Mouse (Mus musculus): ENCODE measurements around the gene Il24. TPM values are rescaled to one million over a fixed set of nuclear protein-coding genes. Genes with fewer than 3 reads are reported as not detected.

Il24 gene
- polyA plus RNA-seq, 1 experiment from 2014 or later = not detected

GRCm38 (mm10) chr1:130883146-130883545 is 4.1 kb downstream of the Il24 start:
- peaks cover 6% of the 10 kb centered on the region; the same call in 1 of the 2 replicates for H3K27me3 ChIP-seq (replicated peaks; ENCODE audit: control insufficient read depth, insufficient read depth, low read length)
- ATAC-seq = no peak
- no peaks in the 10 kb centered on the region for H3K36me3 ChIP-seq (ENCODE audit: control insufficient read depth, insufficient read depth, low read length)
- WGBS = 90% methylated on average over 4 of the region's 4 CpGs
- no peak overlapping the region for H3K9ac ChIP-seq (ENCODE audit: low read depth, low read length)
- no peak overlapping the region for H3K4me2 ChIP-seq (ENCODE audit: low read length)
- no peak overlapping the region for H3K27ac ChIP-seq (ENCODE audit: low read depth, low read length)
- H3K9me3 ChIP-seq (ENCODE audit: control insufficient read depth, low read length) = no peaks in the 10 kb centered on the region
- no peak overlapping the region for H3K4me3 ChIP-seq (ENCODE audit: low read length)
- H3K4me1 ChIP-seq (ENCODE audit: control insufficient read depth, insufficient read depth, low read depth, low read length) = peaks cover 4% of the 10 kb centered on the region

GRCm38 (mm10) chr1:130879927-130880326 is 7.3 kb downstream of the Il24 start:
- no peak for ATAC-seq
- no peak overlapping the region for H3K4me3 ChIP-seq (ENCODE audit: low read length)
- no peaks in the 10 kb centered on the region for H3K9me3 ChIP-seq (ENCODE audit: control insufficient read depth, low read length)
- WGBS = 95% methylated on average over 7 of the region's 7 CpGs
- H3K36me3 ChIP-seq (ENCODE audit: control insufficient read depth, insufficient read depth, low read length) = no peaks in the 10 kb centered on the region
- peaks cover 4% of the 10 kb centered on the region for H3K4me1 ChIP-seq (ENCODE audit: control insufficient read depth, insufficient read depth, low read depth, low read length)
- no peak overlapping the region for H3K27ac ChIP-seq (ENCODE audit: low read depth, low read length)
- no peak overlapping the region for H3K4me2 ChIP-seq (ENCODE audit: low read length)
- peaks cover 6% of the 10 kb centered on the region; the same call in 1 of the 2 replicates for H3K27me3 ChIP-seq (replicated peaks; ENCODE audit: control insufficient read depth, insufficient read depth, low read length)
- no peak overlapping the region for H3K9ac ChIP-seq (ENCODE audit: low read depth, low read length)

DNA sequence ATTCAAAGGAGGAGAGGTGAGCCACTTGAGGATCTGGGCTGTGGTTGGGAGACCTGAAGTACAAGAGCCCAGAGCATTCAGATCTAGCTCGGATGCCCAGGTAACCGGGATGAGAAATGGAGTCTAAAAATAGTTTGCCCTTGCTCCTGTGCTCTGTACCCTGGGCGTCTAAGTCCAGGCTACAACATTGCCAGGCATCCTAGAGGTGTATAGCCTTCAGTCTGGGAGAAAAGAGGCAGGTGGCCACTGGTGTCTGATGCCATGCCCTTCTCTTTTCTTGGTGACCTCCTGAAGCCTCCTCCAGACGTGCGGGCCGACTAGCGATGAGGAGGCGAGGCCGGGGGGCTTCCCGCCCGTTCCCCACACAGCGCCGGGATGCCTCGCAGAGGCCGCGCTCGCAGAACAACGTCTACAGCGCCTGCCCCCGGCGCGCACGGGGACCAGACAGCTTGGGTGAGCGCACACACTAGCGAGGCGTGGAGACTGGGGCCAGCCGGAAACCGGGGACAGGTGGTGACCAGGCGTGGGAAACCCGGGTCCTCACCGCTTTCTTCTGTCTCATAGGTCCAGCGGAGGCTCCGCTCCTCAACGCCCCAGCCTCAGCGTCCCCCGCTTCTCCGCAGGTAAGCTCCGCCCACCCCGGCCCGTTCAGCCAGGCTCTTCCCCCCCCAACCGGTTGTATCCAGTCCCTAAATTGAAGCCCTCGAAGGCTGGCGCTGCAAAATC is 9.2 kb downstream of the Il24 start:
- peak overlapping the region; percentile 66 for H3K9ac ChIP-seq (ENCODE audit: low read depth, low read length)
- H3K9me3 ChIP-seq (ENCODE audit: control insufficient read depth, low read length) = no peaks in the 10 kb centered on the region
- no peaks in the 10 kb centered on the region for H3K36me3 ChIP-seq (ENCODE audit: control insufficient read depth, insufficient read depth, low read length)
- peak; percentile 82 for ATAC-seq
- WGBS = 3% methylated on average over 39 of the region's 43 CpGs
- peaks cover 6% of the 10 kb centered on the region; the same call in 1 of the 2 replicates for H3K27me3 ChIP-seq (replicated peaks; ENCODE audit: control insufficient read depth, insufficient read depth, low read length)
- H3K4me2 ChIP-seq (ENCODE audit: low read length) = peak overlapping the region; percentile 93
- no peak overlapping the region for H3K27ac ChIP-seq (ENCODE audit: low read depth, low read length)
- H3K4me1 ChIP-seq (ENCODE audit: control insufficient read depth, insufficient read depth, low read depth, low read length) = peaks cover 4% of the 10 kb centered on the region
- peak overlapping the region; percentile 55 for H3K4me3 ChIP-seq (ENCODE audit: low read length)

DNA sequence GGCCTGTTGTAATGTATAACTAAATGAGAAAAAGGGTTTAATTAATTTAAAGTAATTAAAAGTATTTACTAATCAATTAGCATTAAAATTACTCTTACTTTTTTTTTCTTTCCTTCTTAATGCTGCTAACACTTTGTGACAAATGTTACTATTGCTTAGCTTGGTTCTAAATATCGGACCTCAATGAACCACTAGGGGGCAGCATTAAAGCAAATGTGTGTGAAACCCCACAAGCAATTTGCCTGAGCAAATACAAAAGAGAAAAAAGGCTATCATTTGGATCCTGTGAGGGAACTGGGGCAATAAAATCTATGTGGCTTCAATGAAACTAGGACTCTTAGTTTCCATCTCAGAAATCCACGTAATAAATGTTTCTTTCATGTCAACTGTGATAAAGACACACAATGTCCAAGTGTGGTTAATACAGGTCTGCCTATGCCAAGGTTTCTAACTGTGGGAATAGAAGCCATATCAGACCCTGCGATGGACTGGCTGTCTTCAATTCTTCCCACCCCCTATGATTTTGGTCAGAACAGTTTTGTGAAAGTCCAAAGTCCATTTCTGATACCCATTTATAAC is 10.2 kb downstream of the Il24 start:
- Histone ChIP-seq H3K27me3 (replicated peaks; ENCODE audit: control insufficient read depth, insufficient read depth, low read length) (peaks cover 6% of the 10 kb centered on the region; the same call in 1 of the 2 replicates), H3K4me2 (ENCODE audit: low read length) (no peak overlapping the region), H3K9ac (ENCODE audit: low read depth, low read length) (no peak overlapping the region), H3K4me3 (ENCODE audit: low read length) (no peak overlapping the region), H3K9me3 (ENCODE audit: control insufficient read depth, low read length) (no peaks in the 10 kb centered on the region), H3K4me1 (ENCODE audit: control insufficient read depth, insufficient read depth, low read depth, low read length) (peaks cover 4% of the 10 kb centered on the region), H3K27ac (ENCODE audit: low read depth, low read length) (no peak overlapping the region), H3K36me3 (ENCODE audit: control insufficient read depth, insufficient read depth, low read length) (no peaks in the 10 kb centered on the region)
- no peak for ATAC-seq
- 22% methylated on average over 3 of the region's 3 CpGs for WGBS

- H3K4me1 ChIP-seq (ENCODE audit: control insufficient read depth, insufficient read depth, low read depth, low read length) = peaks cover 4% of the 10 kb centered on the region
- no peaks in the 10 kb centered on the region for H3K36me3 ChIP-seq (ENCODE audit: control insufficient read depth, insufficient read depth, low read length)
- no peak overlapping the region for H3K4me3 ChIP-seq (ENCODE audit: low read length)
- H3K9me3 ChIP-seq (ENCODE audit: control insufficient read depth, low read length) = no peaks in the 10 kb centered on the region
- 71% methylated on average over 3 of the region's 3 CpGs for WGBS
- H3K9ac ChIP-seq (ENCODE audit: low read depth, low read length) = no peak overlapping the region
- no peak overlapping the region for H3K4me2 ChIP-seq (ENCODE audit: low read length)
- no peak for ATAC-seq
- peaks cover 6% of the 10 kb centered on the region; the same call in 1 of the 2 replicates for H3K27me3 ChIP-seq (replicated peaks; ENCODE audit: control insufficient read depth, insufficient read depth, low read length)
- H3K27ac ChIP-seq (ENCODE audit: low read depth, low read length) = no peak overlapping the region
Measured at GRCm38 (mm10) chr1:130875910-130876309, 11.3 kb downstream of the Il24 start.

- Histone ChIP-seq H3K4me1 (ENCODE audit: control insufficient read depth, insufficient read depth, low read depth, low read length) (peaks cover 4% of the 10 kb centered on the region), H3K36me3 (ENCODE audit: control insufficient read depth, insufficient read depth, low read length) (no peaks in the 10 kb centered on the region), H3K9me3 (ENCODE audit: control insufficient read depth, low read length) (no peaks in the 10 kb centered on the region), H3K4me3 (ENCODE audit: low read length) (no peak overlapping the region), H3K9ac (ENCODE audit: low read depth, low read length) (no peak overlapping the region), H3K27ac (ENCODE audit: low read depth, low read length) (no peak overlapping the region), H3K27me3 (replicated peaks; ENCODE audit: control insufficient read depth, insufficient read depth, low read length) (peaks cover 6% of the 10 kb centered on the region; the same call in 1 of the 2 replicates), H3K4me2 (ENCODE audit: low read length) (no peak overlapping the region)
- 42% methylated on average over 3 of the region's 3 CpGs for WGBS
- peak; percentile 75 for ATAC-seq
Measured at GRCm38 (mm10) chr1:130875139-130875538, 12.1 kb downstream of the Il24 start.

DNA sequence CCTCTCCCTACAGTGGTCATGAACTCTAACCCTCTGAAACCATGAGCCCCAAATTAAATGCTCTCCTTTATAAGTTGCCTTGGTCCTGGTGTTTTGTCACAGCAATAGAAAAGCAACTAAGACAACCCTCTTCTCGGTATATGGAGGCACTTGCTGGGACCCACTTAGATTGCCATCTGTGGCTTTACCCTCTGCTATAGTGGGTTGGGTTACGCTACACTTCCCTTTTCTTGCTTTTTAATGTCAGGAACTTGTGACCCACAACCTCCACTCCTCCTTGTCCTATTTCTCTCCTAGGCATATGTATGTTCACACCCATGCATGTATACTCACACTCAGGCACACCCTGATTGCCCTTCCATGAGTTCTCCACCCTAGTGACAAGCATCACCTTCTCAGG is 14.3 kb downstream of the Il24 start:
- 92% methylated on average over 2 of the region's 2 CpGs for WGBS
- Histone ChIP-seq H3K9me3 (ENCODE audit: control insufficient read depth, low read length) (no peaks in the 10 kb centered on the region), H3K4me2 (ENCODE audit: low read length) (no peak overlapping the region), H3K36me3 (ENCODE audit: control insufficient read depth, insufficient read depth, low read length) (no peaks in the 10 kb centered on the region), H3K27ac (ENCODE audit: low read depth, low read length) (no peak overlapping the region), H3K4me3 (ENCODE audit: low read length) (no peak overlapping the region), H3K27me3 (replicated peaks; ENCODE audit: control insufficient read depth, insufficient read depth, low read length) (no peaks in the 10 kb centered on the region), H3K9ac (ENCODE audit: low read depth, low read length) (no peak overlapping the region), H3K4me1 (ENCODE audit: control insufficient read depth, insufficient read depth, low read depth, low read length) (no peaks in the 10 kb centered on the region; the same call in 1 of the 2 replicates)
- ATAC-seq = no peak

DNA sequence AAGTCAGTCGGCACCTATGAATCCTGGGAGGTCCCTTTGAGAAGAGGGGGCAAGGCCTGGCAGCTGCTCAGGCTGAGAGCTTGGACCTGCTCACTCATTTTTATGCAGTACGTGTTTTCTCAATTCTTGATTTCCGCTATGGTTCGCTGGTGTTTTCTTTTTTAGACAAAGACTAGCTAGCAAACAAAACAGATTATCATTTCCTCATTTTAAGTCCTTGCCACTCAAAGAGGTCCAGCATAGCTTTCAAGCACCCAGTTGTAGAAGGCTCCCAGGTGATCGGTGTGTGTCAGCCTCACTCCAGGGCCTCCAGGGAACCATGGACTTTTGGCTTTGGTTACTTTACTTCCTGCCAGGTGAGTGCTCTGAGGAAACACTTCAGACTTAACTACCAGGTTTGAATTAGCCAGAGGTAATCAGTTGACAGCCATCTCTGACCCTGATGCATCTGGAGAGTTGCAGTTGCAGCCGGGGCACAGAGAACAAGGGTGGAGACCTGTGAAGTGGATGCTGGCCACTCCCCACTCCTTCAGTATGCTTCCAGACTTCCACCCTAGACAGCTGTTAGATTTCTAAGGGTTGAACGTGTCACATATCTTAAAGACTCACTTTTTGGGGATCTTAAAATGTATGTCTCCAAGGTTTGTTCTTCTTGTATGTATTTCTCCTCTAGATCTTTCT is 21.6 kb downstream of the Il24 start, which contains the start of gene Fcmr:
TSS of gene Fcmr (plus strand) at position 129 of the 681 bp plus-strand sequence.
- WGBS = 76% methylated on average over 7 of the region's 7 CpGs
- ATAC-seq = no peak
- no peak within 1 kb of the TSS for H3K9ac ChIP-seq (ENCODE audit: low read depth, low read length)

GRCm38 (mm10) chr1:130864741-130865140 is 22.5 kb downstream of the Il24 start:
- WGBS = 95% methylated on average over 5 of the region's 5 CpGs
- no peak for ATAC-seq
- no peaks in the 10 kb centered on the region for H3K9me3 ChIP-seq (ENCODE audit: control insufficient read depth, low read length)

More for the DNA sequence above, 21.6 kb downstream of the Il24 start, which contains the start of gene Fcmr:
- no peaks in the 10 kb centered on the region for H3K36me3 ChIP-seq (ENCODE audit: control insufficient read depth, insufficient read depth, low read length)
- H3K4me3 ChIP-seq (ENCODE audit: low read length) = no peak within 1 kb of the TSS
- no peak within 1 kb of the TSS for H3K4me2 ChIP-seq (ENCODE audit: low read length)
- H3K27ac ChIP-seq (ENCODE audit: low read depth, low read length) = no peak within 1 kb of the TSS
- H3K27me3 ChIP-seq (replicated peaks; ENCODE audit: control insufficient read depth, insufficient read depth, low read length) = no peaks in the 10 kb centered on the region
- H3K9me3 ChIP-seq (ENCODE audit: control insufficient read depth, low read length) = no peaks in the 10 kb centered on the region
- no peaks in the 10 kb centered on the region for H3K4me1 ChIP-seq (ENCODE audit: control insufficient read depth, insufficient read depth, low read depth, low read length)

More at GRCm38 (mm10) chr1:130864741-130865140, 22.5 kb downstream of the Il24 start:
- Histone ChIP-seq H3K4me2 (ENCODE audit: low read length) (no peak overlapping the region), H3K36me3 (ENCODE audit: control insufficient read depth, insufficient read depth, low read length) (no peaks in the 10 kb centered on the region), H3K27me3 (replicated peaks; ENCODE audit: control insufficient read depth, insufficient read depth, low read length) (no peaks in the 10 kb centered on the region), H3K9ac (ENCODE audit: low read depth, low read length) (no peak overlapping the region), H3K4me1 (ENCODE audit: control insufficient read depth, insufficient read depth, low read depth, low read length) (no peaks in the 10 kb centered on the region), H3K27ac (ENCODE audit: low read depth, low read length) (no peak overlapping the region), H3K4me3 (ENCODE audit: low read length) (no peak overlapping the region)

Measured in hindbrain, embryonic 16.5 days (tissue).